Mouse (Mus musculus) spleen, postnatal 4 days (tissue): ENCODE measurements at regions not wholly inside any gene's neighbourhood (a gene's known extent, or its start where the extent isn't known, plus 50 kb on each side); places are given as distances from the start of the nearest gene placed in this dataset.

ENCODE experiments used
- DNase-seq, 2 experiments: peaks; one replicate each; pipeline ENCODE4 v3.0.0; 2022; ENCODE audit warnings: low spot score in 2 of 2

DNA sequence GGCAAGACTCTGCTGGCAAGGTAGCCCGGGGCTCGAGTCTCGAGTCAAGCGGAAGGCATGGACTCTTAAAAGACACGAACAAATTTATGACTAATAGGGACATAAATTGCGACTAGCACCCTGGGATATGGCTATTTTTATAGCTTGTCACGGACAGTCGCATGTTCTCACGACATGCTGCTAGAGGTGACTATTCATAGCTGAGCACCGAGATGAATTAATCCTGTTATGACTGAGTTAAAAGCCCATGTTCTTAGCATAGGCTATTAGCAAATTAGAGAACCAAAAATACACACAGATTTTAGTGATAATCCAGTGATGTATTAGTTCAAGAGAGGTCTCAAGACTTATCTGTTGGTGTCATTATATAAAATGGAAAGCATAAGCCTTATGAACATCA, 539.2 kb downstream of the Gm19410 start:
- no peak for DNase-seq

DNA sequence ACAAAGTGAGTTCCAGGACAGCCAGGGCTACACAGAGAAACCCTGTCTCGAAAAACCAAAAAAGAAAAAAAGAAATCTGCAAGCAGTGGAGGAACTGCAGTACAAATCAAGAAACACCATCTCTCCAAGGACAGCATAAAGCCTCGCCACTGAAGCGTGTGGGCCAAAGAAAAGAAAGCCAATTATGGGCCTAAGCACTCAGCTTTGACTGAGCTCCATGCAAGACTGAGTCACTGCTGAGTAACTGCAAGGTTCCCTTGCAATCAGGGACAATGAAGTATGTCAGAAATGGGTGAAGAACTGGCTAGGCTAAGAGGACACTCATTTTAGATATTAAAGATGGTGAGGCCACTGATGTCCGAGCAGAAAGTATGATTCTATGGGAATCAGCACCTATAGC, 540.7 kb downstream of the Gm19410 start:
- no peak for DNase-seq

- no peak for DNase-seq
Observed at GRCm38 (mm10) chr8:36307496-36307895, 541.9 kb downstream of the Gm19410 start.

DNA sequence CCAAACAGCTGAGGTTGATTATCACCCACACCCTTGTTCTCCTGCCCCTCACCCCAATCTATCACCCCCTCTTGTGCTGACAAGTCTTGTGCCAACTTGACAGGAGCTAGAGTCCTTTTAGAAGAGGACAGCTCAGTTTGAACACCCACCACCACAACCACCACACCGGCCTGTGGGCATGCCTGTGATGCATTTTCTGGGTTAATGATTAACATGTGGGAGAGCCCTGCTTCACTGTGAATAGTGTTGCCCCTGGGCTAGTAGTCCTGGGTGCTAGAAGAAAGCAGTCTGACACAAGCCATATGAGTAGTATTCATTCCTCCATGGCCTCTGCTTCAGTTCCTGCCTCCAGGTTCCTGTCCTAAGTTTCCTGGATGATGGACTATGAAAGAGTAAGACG, 542.5 kb downstream of the Gm19410 start:
- no peak for DNase-seq

DNA sequence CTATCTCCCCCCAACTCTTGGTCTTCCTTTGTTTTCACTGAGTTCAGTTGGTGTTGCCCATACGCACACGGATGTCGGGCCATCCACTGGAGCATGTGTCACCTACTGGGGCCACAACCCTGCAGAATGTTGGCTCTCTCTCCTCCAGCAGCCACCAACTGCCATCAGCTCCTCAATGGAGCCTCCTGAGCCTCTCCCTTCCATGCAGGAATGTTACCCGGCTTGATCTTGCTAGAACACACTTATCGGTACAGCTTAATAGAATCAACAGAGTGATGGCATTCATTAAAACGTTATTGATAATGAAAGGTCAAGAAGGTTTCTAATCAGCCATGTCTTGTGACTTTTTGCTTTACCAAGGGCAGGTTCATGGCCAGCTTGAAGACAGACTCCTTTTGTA, 543.7 kb downstream of the Gm19410 start:
- no peak for DNase-seq

- no peak for DNase-seq
Observed at GRCm38 (mm10) chr8:36309952-36310351, 544.4 kb downstream of the Gm19410 start.

DNA sequence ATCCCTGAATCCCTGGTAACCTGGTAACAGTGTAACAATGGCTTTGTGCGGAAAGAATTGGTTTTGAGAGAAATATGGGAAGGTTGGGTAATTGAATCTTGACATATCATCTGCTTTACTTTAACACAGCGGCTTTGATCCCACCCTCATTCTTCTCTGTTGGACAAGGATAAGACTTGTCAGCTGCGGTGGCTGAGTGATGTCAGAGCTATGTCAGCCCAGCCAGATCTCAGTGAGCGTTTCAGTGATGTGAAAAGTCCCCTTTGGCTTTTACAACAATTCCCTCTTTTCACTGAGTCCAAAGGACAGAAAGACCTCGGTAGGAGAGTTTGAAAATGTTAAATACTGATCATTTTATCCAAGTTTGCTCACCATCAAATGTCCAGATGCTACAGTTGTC, 546.1 kb downstream of the Gm19410 start:
- no peak for DNase-seq

DNA sequence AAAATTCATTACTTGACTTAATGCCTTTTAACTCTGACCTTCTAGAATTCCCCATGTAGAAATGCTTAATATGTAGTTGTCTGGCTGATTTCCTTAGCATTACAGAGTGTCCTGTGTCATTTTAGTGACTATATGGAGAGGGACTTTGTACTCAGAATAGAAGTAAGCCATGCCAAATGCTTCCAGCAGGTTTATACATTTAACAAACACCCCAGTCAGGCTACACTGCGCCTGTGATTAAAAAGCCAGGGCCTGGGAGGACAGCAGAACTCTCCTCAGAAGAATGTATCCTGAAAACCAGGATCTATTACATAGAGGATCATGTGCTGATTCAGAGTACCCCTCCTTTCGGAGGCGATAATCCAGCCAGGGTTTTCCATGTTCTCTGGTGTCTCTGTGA, 547.4 kb downstream of the Gm19410 start:
- no peak for DNase-seq

DNA sequence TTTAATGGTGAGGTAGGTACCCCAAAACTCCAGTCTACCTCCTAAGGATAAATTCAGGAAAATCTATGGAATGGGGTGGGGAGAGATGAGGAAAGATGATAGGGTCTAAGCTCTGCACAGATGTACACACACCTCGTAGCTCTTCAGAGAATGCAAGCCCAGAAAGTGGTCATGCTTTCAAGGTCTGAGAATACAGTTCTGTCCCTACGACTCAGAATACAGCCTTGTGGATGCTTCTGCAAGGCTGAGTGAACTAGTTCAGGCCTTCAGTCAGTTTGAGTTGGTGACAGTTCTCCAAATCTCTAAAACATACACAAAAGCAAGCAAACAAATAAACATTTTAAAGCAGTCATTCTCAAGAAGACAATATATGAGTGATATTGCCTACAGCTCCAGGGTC, 552.8 kb downstream of the Gm19410 start:
- no peak for DNase-seq

GRCm38 (mm10) chr8:36318884-36319283, 553.3 kb downstream of the Gm19410 start:
- DNase-seq, result no peak

DNA sequence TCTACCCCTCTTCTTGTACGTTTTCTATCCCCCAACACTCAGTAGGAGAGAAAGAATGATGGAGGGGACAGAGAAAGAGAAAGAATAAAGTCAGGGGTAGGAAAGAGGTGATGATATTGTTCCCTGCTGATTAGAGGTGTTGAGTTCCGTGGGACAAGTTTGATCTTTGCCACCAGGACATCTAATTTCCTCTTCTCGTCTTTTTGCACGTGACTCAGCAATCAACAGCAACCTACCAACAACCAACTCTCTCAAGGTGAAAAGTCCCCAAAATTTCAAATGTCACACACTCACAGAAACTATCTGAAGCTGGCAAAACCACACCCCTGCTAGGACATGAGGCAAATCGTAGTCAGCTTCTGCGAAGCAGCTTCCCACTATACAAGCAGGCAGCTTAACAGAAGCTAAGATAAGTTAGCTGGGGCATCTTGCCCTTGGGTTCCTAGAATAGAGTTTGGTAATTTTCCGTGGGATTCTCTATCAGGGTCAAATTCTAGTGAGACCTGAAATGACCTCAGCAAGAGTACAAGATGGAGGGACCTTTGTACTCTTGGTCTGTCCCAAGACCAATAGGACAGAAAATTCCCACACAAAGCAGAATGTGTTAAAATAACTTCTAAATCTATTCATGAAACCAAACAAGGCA, 553.8 kb downstream of the Gm19410 start:
- DNase-seq, result no peak

DNA sequence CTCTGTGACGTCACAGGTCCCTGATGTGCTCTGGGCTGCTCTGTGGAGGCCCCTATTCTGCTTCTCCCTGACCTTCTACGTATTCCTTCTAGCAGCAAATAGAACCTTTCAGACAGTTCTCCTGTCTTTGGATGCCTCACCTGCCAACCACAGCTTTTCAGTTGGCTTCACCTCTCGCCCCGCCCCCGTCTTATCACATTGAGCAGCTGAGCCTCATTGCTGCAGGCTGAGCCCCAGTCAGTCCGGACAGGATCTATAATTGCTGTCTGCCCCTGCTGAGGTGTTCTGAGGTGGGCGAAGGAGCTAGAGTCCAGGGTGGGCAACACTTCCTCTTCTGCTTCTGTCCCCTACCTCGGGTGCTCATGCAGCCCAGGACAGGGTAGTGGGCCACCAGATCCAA, 556.5 kb downstream of the Gm19410 start:
- no peak for DNase-seq

- no peak for DNase-seq
Observed at GRCm38 (mm10) chr8:36322578-36322977, 557.0 kb downstream of the Gm19410 start.

DNA sequence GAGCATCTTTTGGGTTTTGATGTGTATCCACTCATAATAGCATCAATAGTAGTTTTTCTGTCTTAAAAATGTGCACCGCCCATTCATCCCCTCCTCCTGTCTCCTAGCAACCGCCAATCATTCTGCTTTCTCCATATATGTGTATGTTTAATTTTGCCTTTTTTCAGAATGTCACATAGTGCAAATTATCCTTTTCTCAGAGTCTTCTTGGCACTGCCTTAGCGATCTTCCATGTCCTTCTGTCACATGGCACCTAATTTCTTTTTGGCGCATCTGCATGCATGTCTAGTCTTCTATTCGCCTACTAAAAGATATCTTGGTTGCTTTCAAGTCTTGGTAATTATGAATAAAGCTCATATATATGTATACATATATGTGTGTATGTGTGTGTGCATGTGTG, 573.0 kb downstream of the Gm19410 start:
- DNase-seq, result no peak

DNA sequence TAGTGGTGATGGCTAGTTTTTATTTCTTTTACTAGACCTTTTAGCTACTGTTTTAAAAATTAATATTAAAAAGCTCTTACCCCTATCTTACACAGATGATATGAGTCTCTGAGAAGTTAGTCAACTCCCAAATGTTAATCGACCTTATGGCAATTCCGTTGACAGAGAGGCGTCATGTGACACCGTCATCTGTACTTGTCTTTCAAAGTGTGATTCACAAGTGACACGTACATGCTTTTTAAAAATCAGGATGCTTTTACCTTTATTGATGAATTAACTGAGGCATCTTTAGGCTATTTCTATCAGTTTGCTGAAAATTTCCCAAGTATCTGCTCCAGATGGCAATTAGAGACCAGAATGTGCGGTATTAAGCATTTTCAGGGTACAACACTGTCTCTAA, 573.9 kb downstream of the Gm19410 start:
- no peak for DNase-seq

DNA sequence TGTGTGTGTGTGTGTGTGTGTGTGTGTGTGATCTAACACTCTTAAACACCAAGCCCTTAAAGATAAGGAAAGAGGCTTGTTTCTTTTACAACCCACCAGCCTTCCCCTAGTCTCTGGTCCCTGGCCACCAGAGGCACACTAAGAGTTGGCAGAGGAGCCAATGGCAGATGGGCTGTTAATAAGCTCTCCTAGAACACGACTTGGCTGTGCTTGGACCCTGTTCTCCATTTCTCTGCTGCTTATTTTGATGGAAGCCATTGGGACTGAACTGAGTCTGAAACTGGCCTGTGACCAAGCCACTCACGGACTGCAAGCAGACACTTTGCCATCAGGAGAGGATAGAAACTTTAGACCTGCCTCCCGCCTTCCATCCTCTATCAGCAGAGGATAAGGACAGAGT, 574.9 kb downstream of the Gm19410 start:
- DNase-seq, result no peak

DNA sequence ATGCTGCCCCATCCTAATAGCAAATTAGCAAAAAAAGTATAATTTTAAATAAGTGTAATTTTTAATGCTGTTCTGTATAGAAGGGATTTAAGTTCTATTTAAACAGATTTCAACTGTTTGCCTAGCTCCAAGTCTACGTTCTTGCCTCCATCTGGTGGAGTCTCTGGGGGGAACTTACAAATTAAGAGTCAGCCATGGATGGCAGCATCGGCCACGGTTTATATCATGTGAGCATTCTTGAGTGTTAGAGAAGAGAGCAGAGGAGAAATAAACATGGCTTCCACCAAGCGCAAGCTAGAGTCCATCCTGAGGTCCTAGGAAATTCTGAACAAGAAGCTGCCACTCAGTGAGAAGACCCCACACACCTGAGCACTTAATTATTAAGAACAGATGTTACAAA, 576.4 kb downstream of the Gm19410 start:
- no peak for DNase-seq

- no peak for DNase-seq
Observed at GRCm38 (mm10) chr8:36342650-36343049, 577.1 kb downstream of the Gm19410 start.

DNA sequence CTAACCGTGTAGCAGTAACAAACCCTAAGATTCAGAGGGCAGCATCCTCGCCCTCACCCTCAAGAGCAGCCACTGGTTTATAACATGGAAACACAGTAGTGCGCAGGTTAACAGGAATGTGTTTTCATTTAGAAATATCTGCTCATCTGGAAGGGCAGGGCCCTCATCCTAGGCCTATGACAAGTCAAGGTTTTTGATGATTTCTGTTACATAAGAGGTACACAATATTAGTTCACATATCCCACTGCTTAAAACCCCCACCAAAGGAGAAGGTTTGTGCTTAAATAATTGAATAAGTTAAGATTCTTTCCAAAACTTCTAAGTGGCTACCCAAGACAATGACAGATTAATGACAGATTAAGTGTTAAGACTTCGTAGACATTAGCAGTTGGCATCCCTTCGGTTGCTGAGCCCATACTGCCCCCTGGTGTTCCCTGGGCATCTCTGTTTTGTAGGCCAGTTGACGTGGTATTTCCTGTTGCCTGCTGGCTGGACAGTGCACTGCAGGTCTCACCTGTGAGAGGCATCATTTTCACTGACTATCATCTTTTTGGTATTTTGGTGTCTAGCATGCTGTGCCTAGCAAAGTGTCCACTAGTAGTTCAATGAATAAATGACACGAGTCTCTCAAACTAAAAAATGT, 581.2 kb downstream of the Gm19410 start:
- peak; percentile 70 to 85 for DNase-seq

- no peak for DNase-seq
Observed at GRCm38 (mm10) chr8:36348067-36348466, 582.5 kb downstream of the Gm19410 start.

- DNase-seq, result no peak
Observed at GRCm38 (mm10) chr8:36354926-36355325, 589.3 kb downstream of the Gm19410 start.

DNA sequence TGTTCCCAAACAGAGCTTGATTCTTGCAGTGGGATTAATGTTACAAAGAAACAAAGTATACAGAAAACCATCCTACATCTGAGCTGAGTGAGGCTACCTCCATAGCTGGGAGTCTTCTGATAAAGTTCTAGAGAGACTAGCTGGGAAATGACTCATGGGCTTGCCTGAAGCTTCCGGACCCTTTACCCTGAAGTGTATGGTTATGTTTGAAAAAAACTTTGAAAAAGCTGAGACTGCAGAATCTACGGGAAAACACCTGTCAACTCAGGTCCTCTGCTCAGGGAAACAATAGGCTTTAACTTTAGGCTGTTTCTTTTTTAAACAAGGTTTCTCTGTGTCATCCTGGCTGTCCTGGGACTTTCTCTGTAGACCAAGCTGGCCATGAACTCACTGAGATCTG, 593.4 kb downstream of the Gm19410 start:
- no peak for DNase-seq

DNA sequence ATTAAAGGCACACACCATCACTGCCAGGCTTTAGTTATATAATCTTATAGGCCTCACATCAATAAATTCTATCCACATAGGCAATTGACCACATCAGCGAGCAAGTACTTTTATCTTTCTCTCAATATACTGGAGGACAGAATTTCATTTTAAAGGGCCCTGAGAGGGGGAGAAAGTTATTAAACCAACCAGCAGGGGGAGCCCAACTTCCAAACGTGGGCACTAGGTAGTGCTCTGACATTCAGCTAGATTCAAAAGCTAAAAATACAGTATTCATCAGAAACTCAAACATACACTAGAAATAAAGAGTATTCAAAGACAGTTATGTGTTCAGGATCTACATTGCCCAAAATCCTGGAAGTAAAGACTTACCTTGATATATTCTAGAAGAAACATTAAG, 595.7 kb downstream of the Gm19410 start:
- DNase-seq, result peak; percentile 27 to 76

GRCm38 (mm10) chr8:36361818-36362217, 596.2 kb downstream of the Gm19410 start:
- DNase-seq, result no peak
